Mouse (Mus musculus) intestine, postnatal 0 days (tissue): Measurements from ENCODE around the gene Gm20604. TPM values are rescaled to one million over a fixed set of nuclear protein-coding genes. Genes with fewer than 3 reads are reported as not detected.

ENCODE experiments used
- ATAC-seq: fragments of 200-750 bp; cut with Nextera tagmentation; 2 replicates; pipeline ENCODE4 v1.8.0; 2017; ENCODE audit warnings: mild to moderate bottlenecking, moderate TSS enrichment, moderate library complexity
- H3K27ac ChIP-seq: fragments of 300-500 bp; sonication (generic); 2 replicates; pipeline ENCODE4 v1.5.1; 2014; ENCODE audit warnings: mild to moderate bottlenecking, low read depth, low read length, moderate library complexity
- H3K27me3 ChIP-seq: fragments of 300-500 bp; sonication (generic); replicated peaks from 2 replicates; pipeline ENCODE4 v1.6.1; 2014; ENCODE audit warnings: low read length, mixed read lengths; ENCODE audit not compliant: control insufficient read depth, insufficient read depth
- H3K36me3 ChIP-seq: fragments of 300-500 bp; sonication (generic); 2 replicates; pipeline ENCODE4 v1.6.1; 2014; ENCODE audit warnings: mild to moderate bottlenecking, moderate library complexity; ENCODE audit not compliant: control insufficient read depth, insufficient read depth
- H3K4me1 ChIP-seq: fragments of 300-500 bp; sonication (generic); replicated peaks from 2 replicates; pipeline ENCODE4 v1.6.1; 2014; ENCODE audit warnings: antibody characterized with exemption, low read length, mixed read lengths; ENCODE audit not compliant: control insufficient read depth, insufficient read depth
- H3K4me2 ChIP-seq: fragments of 300-500 bp; sonication (generic); replicated peaks from 2 replicates; pipeline ENCODE4 v1.6.1; 2014; ENCODE audit warnings: low read depth, mild to moderate bottlenecking, moderate library complexity
- H3K4me3 ChIP-seq: fragments of 300-500 bp; sonication (generic); 2 replicates; pipeline ENCODE4 v1.5.1; 2014; ENCODE audit warnings: low read depth, low read length
- H3K9ac ChIP-seq: fragments of 300-500 bp; sonication (generic); 2 replicates; pipeline ENCODE4 v1.6.1; 2014; ENCODE audit warnings: mild to moderate bottlenecking, low read depth, low read length
- H3K9me3 ChIP-seq: fragments of 300-500 bp; sonication (generic); 2 replicates; pipeline ENCODE4 v1.6.1; 2016; ENCODE audit warnings: mixed run types; ENCODE audit not compliant: control insufficient read depth
- CTCF ChIP-seq: sonication (generic); IDR thresholded peaks from 2 replicates; pipeline ENCODE4 v1.5.1; 2016; ENCODE audit warnings: low read depth, mild to moderate bottlenecking, control low read depth, antibody characterized with exemption, moderate library complexity
- WGBS: fragments of 180-500 bp; shearing (Covaris S2); extraction: QIAGEN DNeasy Blood & Tissue Kit; methylation state at CpG from one replicate; pipeline ENCODE4 v1.1.7; 2014; 5-methylcytosine and 5-hydroxymethylcytosine counted together
- polyA plus RNA-seq: library from polyadenylated mRNA; unstranded; fragments of >200 nt; fragmentation: Nextera tagmentation; extraction: Ambion mirVana; gene quantifications from 2 replicates; pipeline ENCODE4 v1.2.1, GENCODE M21; 2015

Gene Gm20604
- polyA plus RNA-seq, 1 experiment from 2014 or later = 13.1 TPM

DNA sequence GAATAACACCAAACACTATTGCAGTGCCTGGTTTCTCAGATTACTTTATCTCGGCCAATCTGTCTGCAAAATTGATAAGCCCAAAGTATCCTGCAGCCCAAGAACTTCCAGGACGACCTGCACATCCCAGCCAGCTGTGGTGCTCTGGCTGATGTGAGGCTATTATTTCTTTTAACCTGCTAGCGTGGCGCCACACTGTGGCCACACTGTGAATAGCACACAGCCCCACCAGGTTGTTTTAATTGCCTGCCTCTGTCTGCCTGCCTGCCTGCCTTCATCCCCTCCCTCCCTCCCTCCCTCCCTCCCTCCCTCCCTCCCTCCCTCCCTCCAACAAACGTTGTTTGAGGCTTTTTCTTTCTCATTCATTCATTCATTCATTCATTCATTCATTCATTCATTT, 25.1 kb downstream of the Gm20604 start:
- no peak overlapping the region for H3K9ac ChIP-seq
- no peak overlapping the region for H3K4me2 ChIP-seq
- no peaks in the 10 kb centered on the region for H3K9me3 ChIP-seq
- WGBS = 4% methylated on average over 4 of the region's 5 CpGs
- TF ChIP-seq CTCF = peak; percentile 83
- no peaks in the 10 kb centered on the region for H3K4me1 ChIP-seq
- no peak overlapping the region for H3K4me3 ChIP-seq
- ATAC-seq = no peak
- H3K27ac ChIP-seq = no peak overlapping the region
- H3K36me3 ChIP-seq = no peaks in the 10 kb centered on the region
- no peaks in the 10 kb centered on the region for H3K27me3 ChIP-seq

DNA sequence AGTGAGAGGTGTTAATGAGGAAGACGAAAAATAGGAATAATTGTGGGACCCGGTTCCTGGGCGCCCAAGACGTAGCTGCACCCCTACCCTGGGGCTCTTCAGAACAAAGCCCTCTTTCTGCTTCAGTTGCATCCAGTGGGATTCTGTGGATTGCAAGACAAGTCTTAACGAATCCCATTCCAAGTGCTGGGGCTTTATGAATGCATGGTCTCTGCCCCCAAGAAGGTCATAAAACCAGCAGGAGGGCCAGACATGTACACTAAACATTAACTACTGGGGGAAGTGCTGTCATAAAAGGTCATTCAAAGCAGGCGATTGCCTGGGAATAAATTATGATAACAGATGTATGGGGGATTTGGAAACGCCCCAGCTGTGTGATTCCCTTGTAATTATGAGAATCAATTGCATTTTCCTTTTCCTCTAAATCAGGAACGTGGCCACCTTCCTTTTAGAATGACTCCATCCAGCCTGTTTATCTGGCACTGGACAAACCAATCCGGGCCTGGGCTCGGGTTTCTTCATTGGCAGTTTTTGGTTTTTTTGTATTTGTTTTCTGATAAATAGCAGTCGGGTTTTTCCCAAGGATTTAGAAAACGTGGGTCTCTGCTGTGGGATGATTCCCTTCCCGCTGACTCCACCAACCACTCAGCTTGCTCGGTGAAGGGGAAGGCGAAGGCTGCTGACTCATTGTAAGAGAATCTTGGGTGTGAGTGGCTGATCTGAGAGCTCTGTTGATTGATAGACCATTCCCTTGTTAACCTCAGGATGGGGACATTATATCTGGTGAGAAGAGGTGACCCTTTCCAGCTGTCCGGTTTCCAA, 27.5 kb downstream of the Gm20604 start:
- no peaks in the 10 kb centered on the region for H3K4me1 ChIP-seq
- TF ChIP-seq CTCF = no peak
- peak overlapping the region; percentile 60 for H3K27ac ChIP-seq
- no peak overlapping the region for H3K9ac ChIP-seq
- 15% methylated on average over 16 of the region's 16 CpGs for WGBS
- H3K4me3 ChIP-seq = no peak overlapping the region
- no peaks in the 10 kb centered on the region for H3K9me3 ChIP-seq
- no peaks in the 10 kb centered on the region for H3K27me3 ChIP-seq
- no peaks in the 10 kb centered on the region for H3K36me3 ChIP-seq
- peak overlapping the region; percentile 54 for H3K4me2 ChIP-seq
- peak; percentile 86 for ATAC-seq

DNA sequence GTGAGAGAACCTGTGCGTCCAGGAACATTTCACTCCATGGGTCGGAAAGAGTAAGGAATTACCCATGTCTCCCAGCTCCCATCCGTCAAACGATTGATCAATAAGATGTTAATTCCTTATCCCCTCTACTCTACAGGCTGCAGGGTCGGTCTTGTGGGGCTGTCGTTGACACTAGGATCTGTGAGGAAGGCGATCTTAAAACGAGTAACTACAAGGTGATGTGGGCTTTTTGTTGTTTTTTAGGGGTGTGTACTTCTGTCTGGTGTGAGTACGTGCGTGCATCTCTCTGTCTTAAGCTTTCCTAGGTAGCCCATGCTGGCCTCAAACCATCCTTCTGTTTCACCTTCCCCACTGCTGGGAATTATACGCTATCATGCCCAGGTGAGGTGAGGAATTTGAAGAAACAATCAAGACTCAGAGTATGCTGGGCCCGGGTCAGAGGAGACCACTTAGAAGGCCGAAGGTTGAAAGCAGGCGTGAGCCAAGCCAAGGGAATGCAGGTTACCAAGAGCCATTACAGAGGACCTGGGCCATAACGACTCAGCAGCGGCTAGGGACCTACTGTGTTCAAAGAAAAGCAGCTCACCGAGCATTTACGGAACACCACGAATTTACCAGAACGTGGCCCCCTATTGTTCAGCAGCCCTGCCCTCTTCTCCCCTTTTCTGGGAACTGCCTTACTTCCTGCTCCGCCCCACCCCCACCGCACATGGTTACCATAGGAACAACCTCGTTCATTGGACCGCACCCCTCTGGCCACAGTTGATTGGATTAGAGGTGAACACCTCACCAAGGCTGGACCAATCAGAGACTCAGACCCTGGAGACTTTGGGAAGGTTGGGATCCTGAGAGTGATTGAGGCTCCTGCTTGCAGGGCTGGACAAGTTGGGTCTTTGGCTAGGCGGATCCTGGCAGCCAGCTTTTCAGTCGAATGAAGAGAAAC, 28.3 kb downstream of the Gm20604 start:
- no peaks in the 10 kb centered on the region for H3K4me1 ChIP-seq
- no peaks in the 10 kb centered on the region for H3K27me3 ChIP-seq
- TF ChIP-seq CTCF = peak; percentile 14; the same call in 1 of the 2 replicates
- no peaks in the 10 kb centered on the region for H3K9me3 ChIP-seq
- peak overlapping the region; percentile 60 for H3K27ac ChIP-seq
- 0 out of 2 replicates have a peak overlapping the region, but pooled peaks have one; percentile 2 for H3K4me3 ChIP-seq
- WGBS = 32% methylated on average over 26 of the region's 26 CpGs
- no peaks in the 10 kb centered on the region for H3K36me3 ChIP-seq
- no peak overlapping the region for H3K9ac ChIP-seq
- H3K4me2 ChIP-seq = peak overlapping the region; percentile 54
- ATAC-seq = peak; percentile 93

GRCm38 (mm10) chr12:102725761-102726175, 32.7 kb downstream of the Gm20604 start:
- 44% methylated on average over 7 of the region's 7 CpGs for WGBS
- TF ChIP-seq CTCF = no peak
- H3K9me3 ChIP-seq = no peaks in the 10 kb centered on the region
- H3K36me3 ChIP-seq = no peaks in the 10 kb centered on the region
- H3K27ac ChIP-seq = no peak overlapping the region
- no peaks in the 10 kb centered on the region for H3K4me1 ChIP-seq
- no peaks in the 10 kb centered on the region for H3K27me3 ChIP-seq
- no peak overlapping the region for H3K4me2 ChIP-seq
- peak; percentile 68 for ATAC-seq
- no peak overlapping the region for H3K4me3 ChIP-seq
- no peak overlapping the region for H3K9ac ChIP-seq

DNA sequence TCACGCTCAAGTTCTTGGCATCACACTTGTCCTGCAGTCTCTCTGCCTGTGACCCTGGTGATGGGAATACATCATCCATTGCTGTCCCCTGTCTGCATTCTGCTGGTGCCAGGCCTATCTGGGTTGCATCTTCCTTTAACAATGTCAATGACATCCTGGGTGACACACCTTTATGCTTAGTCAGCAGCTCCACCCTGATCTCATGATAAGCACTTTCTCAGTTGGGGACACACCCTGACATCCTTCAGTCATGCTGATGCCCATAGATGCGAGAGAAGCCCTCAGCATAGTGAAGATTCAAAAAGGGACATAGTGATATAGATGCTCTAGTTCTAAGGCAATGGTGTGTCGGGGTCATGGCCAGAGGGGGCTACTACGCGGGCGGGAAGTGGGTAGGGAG, 33.3 kb downstream of the Gm20604 start:
- Histone ChIP-seq H3K36me3 (no peaks in the 10 kb centered on the region), H3K9ac (no peak overlapping the region), H3K4me3 (no peak overlapping the region), H3K4me1 (no peaks in the 10 kb centered on the region), H3K27ac (no peak overlapping the region), H3K27me3 (no peaks in the 10 kb centered on the region), H3K4me2 (no peak overlapping the region), H3K9me3 (no peaks in the 10 kb centered on the region)
- 0 out of 2 replicates have a peak, but pooled peaks have one; percentile 12 for ATAC-seq
- TF ChIP-seq CTCF = no peak
- 86% methylated on average over 6 of the region's 6 CpGs for WGBS

- Histone ChIP-seq H3K4me1 (no peaks in the 10 kb centered on the region), H3K9ac (no peak overlapping the region), H3K4me3 (no peak overlapping the region), H3K27me3 (no peaks in the 10 kb centered on the region), H3K4me2 (no peak overlapping the region), H3K9me3 (no peaks in the 10 kb centered on the region), H3K36me3 (no peaks in the 10 kb centered on the region), H3K27ac (no peak overlapping the region)
- TF ChIP-seq CTCF = no peak
- 73% methylated on average over 6 of the region's 6 CpGs for WGBS
- no peak for ATAC-seq
These were observed 34.6 kb downstream of the Gm20604 start for GRCm38 (mm10) chr12:102723861-102724260.
